Mouse (Mus musculus): Measurements from ENCODE around the gene Espl1. TPM values are rescaled to one million over a fixed set of nuclear protein-coding genes. Genes with fewer than 3 reads are reported as not detected.
"Not testable (repeated sequence)": the region's sequence is repeated elsewhere in the genome, so short reads cannot be mapped to it uniquely, and the experiment has no call there.

Espl1 gene
- total RNA-seq, 2 experiments from 2014 or later = 0.51 to 1.4 TPM

DNA sequence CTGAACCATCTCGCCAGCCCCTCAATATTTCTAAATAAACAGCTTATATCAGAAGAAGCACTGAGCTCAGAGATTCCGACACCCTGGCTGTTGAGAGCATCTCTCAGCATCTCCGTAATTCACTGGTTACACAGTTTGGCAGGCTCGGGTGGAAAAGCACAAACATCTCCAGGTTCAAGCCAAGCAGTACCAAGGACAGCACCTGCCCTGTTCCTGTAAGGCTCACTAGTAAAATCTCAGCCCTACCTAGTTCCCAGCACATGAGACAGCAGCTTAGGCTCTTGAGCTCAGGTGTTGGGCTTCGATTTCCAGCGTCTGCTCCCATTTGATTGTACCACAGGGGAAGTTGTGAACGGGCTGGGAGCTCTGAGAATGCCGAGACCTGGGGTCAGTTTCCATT, 39.2 kb downstream of the Espl1 start:
- DNase-seq = no peak

DNA sequence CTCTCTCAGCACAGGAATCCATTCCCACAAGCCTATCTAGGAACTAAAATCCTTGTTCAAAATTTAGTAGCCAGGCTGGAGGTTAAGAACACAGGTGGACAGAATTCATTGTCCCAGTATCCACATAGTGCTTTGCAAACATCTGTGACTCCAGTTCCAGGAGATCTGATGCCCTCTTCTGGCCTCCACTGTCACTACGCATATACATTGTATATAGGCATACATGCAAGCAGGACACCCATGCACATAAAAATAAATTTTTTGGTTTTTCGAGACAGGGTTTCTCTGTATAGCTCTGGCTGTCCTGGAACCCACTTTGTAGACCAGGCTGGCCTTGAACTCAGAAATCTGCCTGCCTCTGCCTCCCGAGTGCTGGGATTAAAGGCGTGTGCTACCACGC, 39.9 kb downstream of the Espl1 start:
- DNase-seq = not testable (repeated sequence)

DNA sequence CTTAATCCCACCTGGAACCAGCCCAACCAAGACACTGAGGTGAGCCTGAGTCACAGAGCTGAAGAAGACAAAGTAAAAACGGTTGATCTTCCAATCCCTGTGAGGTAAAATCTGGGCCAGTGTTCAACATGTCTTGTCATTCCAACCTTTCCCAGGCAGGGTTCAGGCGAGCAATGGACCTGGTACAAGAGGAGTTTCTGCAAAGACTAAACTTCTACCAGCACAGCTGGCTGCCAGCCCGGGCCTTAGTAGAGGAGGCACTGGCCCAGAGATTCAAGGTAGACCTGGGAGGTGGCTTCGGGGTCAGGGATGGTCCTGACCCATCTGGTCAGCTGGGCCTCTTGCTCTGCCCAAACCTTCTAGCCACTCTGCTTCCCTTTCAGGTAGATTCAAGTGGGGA, 40.9 kb downstream of the Espl1 start:
- no peak for DNase-seq

DNA sequence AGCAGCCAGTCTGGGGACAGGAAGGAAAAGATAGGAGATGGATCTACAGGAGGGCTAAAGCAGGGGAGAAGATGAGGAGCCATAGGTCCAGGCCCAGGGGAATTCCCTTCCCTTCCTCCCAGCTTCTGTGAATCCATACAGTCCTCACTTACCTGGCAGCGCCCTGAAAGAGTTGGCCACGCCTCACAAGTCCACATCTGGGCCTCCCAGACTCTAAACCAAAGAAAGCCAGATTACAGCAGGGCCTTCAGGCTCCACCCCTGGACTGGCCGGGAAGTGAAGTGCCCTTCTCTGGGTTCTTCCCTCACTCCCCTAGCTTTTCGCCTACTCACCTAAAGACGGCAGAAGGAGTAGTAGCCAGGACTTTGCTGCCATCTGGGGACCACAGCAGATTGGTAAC, 43.5 kb downstream of the Espl1 start:
- DNase-seq = no peak

DNA sequence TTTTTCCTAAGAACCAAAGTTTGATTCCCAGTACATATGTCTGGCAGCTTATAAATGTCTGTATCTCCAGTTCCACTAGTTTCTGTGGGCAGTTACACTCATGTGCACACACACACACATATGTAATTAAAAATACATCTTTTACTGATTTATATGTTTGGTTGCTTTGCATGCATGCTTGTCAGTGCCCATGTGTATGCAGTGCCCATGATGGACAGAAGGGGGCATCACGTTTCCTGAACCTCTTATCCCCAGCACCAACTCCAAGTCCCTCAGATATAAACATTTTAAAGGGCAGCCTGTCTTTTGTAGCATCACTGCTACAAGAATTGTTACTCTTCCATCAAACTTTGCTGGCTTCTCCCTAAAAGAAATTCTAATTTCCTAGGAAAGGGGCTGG, 45.5 kb downstream of the Espl1 start:
- DNase-seq = no peak

DNA sequence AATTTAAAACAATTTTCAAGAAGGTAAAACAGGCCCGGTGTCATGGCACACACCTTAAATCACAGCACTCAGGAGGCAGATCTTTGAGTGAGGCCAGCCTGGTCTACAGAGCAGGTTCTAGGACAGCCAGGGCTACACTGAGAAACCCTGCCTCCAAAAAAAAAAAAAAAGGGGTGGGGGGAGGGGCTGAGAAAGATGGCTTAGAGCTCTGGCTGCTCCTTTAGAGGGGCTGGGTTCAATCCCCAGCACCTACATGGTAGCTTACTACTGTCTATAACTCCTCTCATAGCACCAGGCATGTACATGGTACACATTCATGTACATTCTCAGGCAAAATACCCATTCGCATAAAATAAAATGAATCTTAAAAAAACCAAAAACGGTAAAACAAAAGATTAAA, 48.4 kb downstream of the Espl1 start:
- DNase-seq = no peak

DNA sequence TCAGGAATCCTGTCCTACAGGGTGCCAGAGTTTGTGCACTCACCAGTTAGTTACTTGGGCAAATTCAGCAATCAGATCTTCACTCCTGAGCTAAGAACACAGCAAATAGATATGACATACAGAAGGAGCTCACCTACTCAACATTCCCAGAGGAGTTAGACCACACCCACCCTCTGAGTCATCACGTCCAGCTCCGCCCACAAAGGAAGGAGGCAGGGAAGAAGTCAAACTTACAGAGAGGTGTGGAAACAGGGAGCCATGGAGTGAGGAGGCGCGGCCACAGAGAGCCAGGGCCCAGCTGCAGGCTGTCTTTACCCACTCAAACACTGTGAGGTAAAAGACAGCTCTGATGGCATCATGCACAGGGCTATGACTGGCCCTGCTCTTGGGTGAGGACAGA, 50.4 kb downstream of the Espl1 start:
- no peak for DNase-seq

- peak; percentile 92 for DNase-seq
Measured at GRCm38 (mm10) chr15:102350138-102350941, 54.3 kb downstream of the Espl1 start, which contains the start of gene Aaas. Gene Aaas, minus strand, starts transcription at chr15:102350771.

GRCm38 (mm10) chr15:102350942-102351291, 54.9 kb downstream of the Espl1 start:
- no peak for DNase-seq

GRCm38 (mm10) chr15:102352177-102352576, 56.1 kb downstream of the Espl1 start:
- no peak for DNase-seq

GRCm38 (mm10) chr15:102353986-102354385, 57.9 kb downstream of the Espl1 start:
- DNase-seq = no peak

GRCm38 (mm10) chr15:102355134-102355870, 59.2 kb downstream of the Espl1 start:
- DNase-seq = peak; percentile 35

DNA sequence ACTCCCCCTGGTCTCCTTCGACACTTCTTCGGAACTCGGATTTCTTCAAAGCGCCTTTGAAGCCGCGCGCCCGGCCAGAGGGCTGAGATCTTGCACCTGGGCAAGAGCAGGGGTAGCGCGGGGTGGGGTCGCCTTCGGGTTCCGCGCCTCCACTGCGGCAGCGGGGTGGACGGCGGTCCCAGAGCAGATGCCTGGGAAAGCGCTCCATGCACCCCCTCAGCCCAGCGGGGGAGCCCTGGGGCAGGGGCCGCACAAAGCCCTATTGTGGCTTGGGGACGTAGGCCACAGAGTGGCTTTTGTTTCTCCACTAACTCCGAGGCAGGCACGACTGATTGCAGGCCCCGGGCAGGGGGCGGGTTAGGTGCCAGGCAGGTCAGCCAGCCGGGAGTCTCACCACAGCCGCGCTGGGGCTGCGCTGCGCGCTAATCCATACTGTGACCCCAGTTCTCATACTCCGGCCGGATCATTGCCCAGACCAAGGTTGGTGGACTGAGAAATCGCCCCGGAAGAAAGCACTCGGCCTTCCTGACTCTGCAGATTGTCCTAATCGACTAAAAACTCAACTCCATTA, 59.9 kb downstream of the Espl1 start:
- no peak for DNase-seq

DNA sequence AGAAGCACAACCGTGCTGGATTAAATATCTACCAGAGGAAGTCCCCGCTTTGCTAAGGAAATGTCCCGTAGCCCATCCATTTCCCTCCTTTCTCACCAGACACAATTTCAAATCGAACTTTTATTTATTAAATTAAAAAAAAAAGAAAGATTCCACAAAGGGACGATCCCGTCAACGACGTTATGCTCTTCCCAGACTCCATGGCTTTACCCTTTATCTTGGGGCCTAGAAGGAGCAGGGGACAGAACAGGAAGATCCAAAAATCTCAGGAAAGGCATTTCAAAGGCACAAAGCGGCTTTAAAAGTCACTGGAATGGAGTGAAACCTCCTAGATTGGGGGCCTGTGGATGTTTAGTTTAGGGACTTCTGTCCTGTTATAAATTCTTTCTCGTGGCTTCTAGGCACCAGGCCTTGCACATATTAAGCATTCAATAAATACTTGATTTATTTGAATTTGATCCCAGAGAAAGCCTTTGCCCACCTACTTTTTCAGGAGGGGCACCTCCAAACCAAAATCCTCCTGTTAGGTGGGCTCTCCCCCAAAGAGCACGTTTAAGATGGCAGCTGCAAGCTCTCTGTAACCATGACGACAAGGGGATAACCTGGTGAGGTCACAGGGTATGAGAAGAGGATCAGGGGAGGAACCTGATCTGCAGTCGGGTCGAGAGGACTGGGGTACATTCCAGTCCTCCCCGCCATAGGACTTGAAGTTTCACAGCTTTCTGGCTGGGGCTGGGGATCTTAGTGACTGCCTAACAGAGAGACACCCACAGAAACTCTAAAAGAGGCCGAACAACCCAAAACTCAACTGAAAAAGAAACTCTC, 60.6 kb downstream of the Espl1 start:
- DNase-seq = no peak

GRCm38 (mm10) chr15:102358126-102358525, 62.1 kb downstream of the Espl1 start:
- no peak for DNase-seq

DNA sequence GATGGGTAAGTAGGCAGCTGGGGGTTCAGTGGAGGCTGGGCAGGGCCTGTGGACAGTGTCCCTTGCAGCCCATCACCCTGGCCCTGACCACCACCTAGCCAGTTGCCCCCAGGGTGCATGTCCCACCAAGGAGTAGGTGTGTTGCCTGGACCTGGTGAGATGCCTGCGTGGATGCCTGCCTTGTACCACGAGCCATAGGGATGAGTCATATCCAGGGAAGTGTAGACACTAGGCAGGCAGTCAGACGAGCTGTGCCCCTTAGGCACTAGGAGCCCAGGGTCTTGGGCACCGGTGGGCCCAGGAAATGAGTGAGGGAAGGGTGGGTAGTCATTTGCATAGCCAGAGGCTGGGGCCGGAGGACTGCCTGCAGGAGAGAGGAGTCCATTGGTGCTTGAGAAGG, 62.8 kb downstream of the Espl1 start:
- no peak for DNase-seq

- no peak for DNase-seq
Measured at GRCm38 (mm10) chr15:102362648-102363047, 66.6 kb downstream of the Espl1 start.

GRCm38 (mm10) chr15:102364678-102365077, 68.6 kb downstream of the Espl1 start:
- DNase-seq = no peak

- DNase-seq = no peak
Measured at GRCm38 (mm10) chr15:102366238-102366637, 70.2 kb downstream of the Espl1 start.

DNA sequence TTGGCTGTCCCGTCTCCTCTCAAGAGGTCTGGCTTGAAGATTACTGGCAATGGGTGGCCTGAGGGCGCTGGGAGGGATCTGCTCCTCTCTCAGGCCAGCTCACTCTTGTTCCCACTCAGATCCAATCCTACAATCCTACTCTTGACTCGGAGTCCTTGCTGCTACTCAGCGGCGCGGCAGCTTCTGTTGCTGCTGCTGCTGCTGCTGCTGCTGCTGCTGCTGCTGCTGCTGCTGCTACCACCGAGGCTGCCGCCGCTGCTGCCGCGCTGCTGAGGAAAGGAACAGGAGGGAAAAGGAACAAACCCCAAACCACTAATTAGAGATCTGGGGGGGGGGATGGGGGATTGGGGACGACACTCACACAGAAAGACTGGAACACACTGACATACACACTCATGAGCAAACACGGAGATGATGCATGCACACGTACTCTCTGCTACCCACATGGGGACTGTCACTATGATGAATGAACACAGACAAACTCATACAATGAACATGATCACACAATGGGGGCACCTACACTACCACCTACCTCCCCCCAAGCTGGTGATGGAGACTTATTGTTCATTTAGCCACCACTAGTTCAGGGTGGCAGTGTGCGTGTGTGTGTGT, 70.8 kb downstream of the Espl1 start, which contains the start of gene Sp7:
Gene Sp7, minus strand, starts transcription at position 450 of the 612 bp plus-strand sequence.
- no peak for DNase-seq

GRCm38 (mm10) chr15:102369972-102370371, 73.9 kb downstream of the Espl1 start:
- no peak for DNase-seq

DNA sequence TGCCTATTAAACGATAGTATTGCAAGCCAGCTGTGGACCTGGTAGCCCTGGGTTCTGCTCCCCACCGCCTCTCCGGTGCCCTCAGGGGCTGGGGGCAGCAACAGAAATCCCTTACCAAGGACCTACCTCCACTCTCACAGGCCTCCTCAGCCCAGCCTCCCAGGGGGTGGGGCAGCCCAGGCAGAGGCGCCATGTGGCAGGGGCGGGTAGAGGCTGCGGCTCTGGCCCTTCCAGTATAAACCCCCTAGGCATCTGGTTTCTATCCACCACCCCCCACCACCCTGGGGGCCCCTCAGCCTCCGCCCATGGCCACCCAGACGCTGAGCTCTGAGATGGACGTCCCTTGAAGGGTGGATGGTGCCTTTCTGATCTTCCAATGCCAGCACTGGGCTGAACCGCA, 74.7 kb downstream of the Espl1 start:
- DNase-seq = no peak
